ENCODE assay signal across 17 mouse cellular contexts in the genomic region with DNA sequence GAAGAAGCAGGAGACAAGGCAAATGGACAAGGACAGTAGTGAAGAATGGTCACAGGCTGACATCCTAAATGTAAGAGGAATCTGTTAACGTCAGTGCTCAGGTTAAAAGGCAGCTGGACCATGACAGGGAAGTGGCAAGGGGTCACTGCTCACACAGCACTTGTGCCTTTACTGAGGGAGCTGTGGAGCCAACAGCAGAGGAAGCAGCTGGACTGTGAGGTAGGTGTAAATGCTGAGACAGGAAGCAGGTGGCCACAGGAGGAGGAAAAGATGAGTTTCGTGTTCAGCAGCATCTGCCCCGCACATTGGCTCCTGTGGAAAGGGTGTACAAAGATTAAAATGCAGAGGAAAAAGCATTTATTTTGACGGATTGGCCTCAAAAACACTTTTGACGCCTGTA.
DNase-seq lines count a peak whose midpoint lies in the region; ATAC-seq and TF ChIP-seq lines count a peak whose summit lies in the region.
"Had no signal": no experiment of that assay in that cellular context is flagged by ENCODE, and none has a peak within 500 bp of the region (broad histone marks: within the 10 kb centered on the region; RNA-seq: fewer than 3 reads in every experiment).

No protein-coding gene starts in this region.

- ATAC-seq in heart, embryonic 11.5 days (replicated peaks; ENCODE audit: insufficient number of reproducible peaks, low FRiP score, low TSS enrichment): no peak
- peak; percentile 56; the same call in 1 of the 2 replicates for ATAC-seq in liver, postnatal 0 days
- ATAC-seq in liver, embryonic 12.5 days: no peak
- ATAC-seq: intestine, embryonic 15.5 days; lung, postnatal 0 days had no signal

- no peaks in the 10 kb centered on the region for H3K36me3 ChIP-seq in heart, embryonic 11.5 days (ENCODE audit: control insufficient read depth, insufficient read depth, low read length)
- H3K36me3 ChIP-seq in liver, postnatal 0 days (replicated peaks; ENCODE audit: insufficient read depth, low read length): no peaks in the 10 kb centered on the region
- no peaks in the 10 kb centered on the region for H3K36me3 ChIP-seq in liver, embryonic 12.5 days
- H3K36me3 ChIP-seq: heart, embryonic 10.5 days; intestine, embryonic 15.5 days; limb, embryonic 15.5 days had no signal

- TF ChIP-seq EP300 in liver, postnatal 0 days (IDR thresholded peaks at IDR 0.05; ENCODE audit: low read depth): no peak

- no peak overlapping the region for H3K4me2 ChIP-seq in heart, embryonic 11.5 days
- no peak overlapping the region for H3K4me2 ChIP-seq in liver, postnatal 0 days (ENCODE audit: low read depth, low read length)
- H3K4me2 ChIP-seq in liver, embryonic 12.5 days: no peak overlapping the region
- H3K4me2 ChIP-seq: intestine, embryonic 15.5 days; limb, embryonic 15.5 days had no signal

- H3K27me3 ChIP-seq in heart, embryonic 11.5 days (ENCODE audit: control insufficient read depth, insufficient read depth, low read length): no peaks in the 10 kb centered on the region
- H3K27me3 ChIP-seq in liver, postnatal 0 days (ENCODE audit: insufficient read depth, low read length): no peaks in the 10 kb centered on the region
- H3K27me3 ChIP-seq in liver, embryonic 12.5 days (replicated peaks): no peaks in the 10 kb centered on the region
- H3K27me3 ChIP-seq: intestine, embryonic 15.5 days; limb, embryonic 15.5 days; megakaryocyte, embryonic 14.5 days had no signal

- H3K9ac ChIP-seq in heart, embryonic 11.5 days (ENCODE audit: low read depth, low read length): no peak overlapping the region
- no peak overlapping the region for H3K9ac ChIP-seq in liver, postnatal 0 days (replicated peaks)
- no peak overlapping the region for H3K9ac ChIP-seq in liver, embryonic 12.5 days
- H3K9ac ChIP-seq: intestine, embryonic 15.5 days; limb, embryonic 15.5 days had no signal

- 60% methylated on average over 5 of the region's 5 CpGs for WGBS in heart, embryonic 11.5 days (ENCODE audit: insufficient replicate concordance)
- 24% methylated on average over 5 of the region's 5 CpGs for WGBS in liver, postnatal 0 days (ENCODE audit: insufficient replicate concordance)
- 16% methylated on average over 5 of the region's 5 CpGs for WGBS in liver, embryonic 12.5 days (ENCODE audit: insufficient replicate concordance)

- no peak overlapping the region for H3K27ac ChIP-seq in heart, embryonic 11.5 days (ENCODE audit: low read depth, low read length)
- H3K27ac ChIP-seq in liver, postnatal 0 days (ENCODE audit: low read depth): no peak overlapping the region
- no peak overlapping the region for H3K27ac ChIP-seq in liver, embryonic 12.5 days
- H3K27ac ChIP-seq: heart, embryonic 10.5 days; intestine, embryonic 15.5 days; limb, embryonic 15.5 days had no signal

- H3K4me3 ChIP-seq in heart, embryonic 11.5 days (ENCODE audit: low read depth, low read length): no peak overlapping the region
- H3K4me3 ChIP-seq in liver, postnatal 0 days (ENCODE audit: low read depth, low read length): no peak overlapping the region
- H3K4me3 ChIP-seq in liver, embryonic 12.5 days: no peak overlapping the region
- H3K4me3 ChIP-seq: heart, embryonic 10.5 days; intestine, embryonic 15.5 days; limb, embryonic 15.5 days; megakaryocyte, embryonic 14.5 days had no signal

- peak; percentile 84 for DNase-seq in heart, adult 11 months
- DNase-seq in liver, postnatal 0 days: peak; percentile 14
- DNase-seq in forelimb bud, embryonic 11.5 days (ENCODE audit: low read depth, low spot score): peak; percentile 9
- DNase-seq in naive thymus-derived CD4-positive, alpha-beta T cell, adult 2 months (ENCODE audit: low read depth): peak; percentile 1
- no peak for DNase-seq in cerebellum, adult 9-10 months
- no peak for DNase-seq in ovary, postnatal 36 days (ENCODE audit: low spot score)
- DNase-seq: B cell, adult 2 months; cerebellum, adult 2 months; gastrocnemius, postnatal 25 days; thymus, adult 18-20 months had no signal

- no peak for TF ChIP-seq CTCF in liver, postnatal 0 days (IDR thresholded peaks at IDR 0.05; ENCODE audit: low read depth)

- no peaks in the 10 kb centered on the region for H3K4me1 ChIP-seq in heart, embryonic 11.5 days (ENCODE audit: control insufficient read depth, insufficient read depth, low read length)
- no peaks in the 10 kb centered on the region for H3K4me1 ChIP-seq in liver, postnatal 0 days (ENCODE audit: insufficient read depth)
- no peaks in the 10 kb centered on the region for H3K4me1 ChIP-seq in liver, embryonic 12.5 days
- H3K4me1 ChIP-seq: heart, embryonic 10.5 days; intestine, embryonic 15.5 days; limb, embryonic 15.5 days; megakaryocyte, embryonic 14.5 days had no signal

- H3K9me3 ChIP-seq in heart, embryonic 11.5 days (replicated peaks; ENCODE audit: control insufficient read depth, low read length): no peaks in the 10 kb centered on the region
- H3K9me3 ChIP-seq in liver, postnatal 0 days (ENCODE audit: low read length): no peaks in the 10 kb centered on the region
- no peaks in the 10 kb centered on the region for H3K9me3 ChIP-seq in liver, embryonic 12.5 days (replicated peaks)
- H3K9me3 ChIP-seq: heart, embryonic 10.5 days; intestine, embryonic 15.5 days; limb, embryonic 15.5 days; megakaryocyte, embryonic 14.5 days had no signal

Comparison
In these comparisons a context has a peak if more than half of its experiments do, and no peak if none do; other contexts are left out.
1. DNase-seq: peak in heart, adult 11 months (single experiment), liver, postnatal 0 days (single experiment), forelimb bud, embryonic 11.5 days (single experiment) and naive thymus-derived CD4-positive, alpha-beta T cell, adult 2 months (single experiment); none in cerebellum, adult 9-10 months (single experiment) and ovary, postnatal 36 days (single experiment).